Mouse (Mus musculus) T-helper 1 cell (primary cell): Measurements from ENCODE around the gene Olfr154.
"Not testable (repeated sequence)": the region's sequence is repeated elsewhere in the genome, so short reads cannot be mapped to it uniquely, and the experiment has no call there.

ENCODE experiments used
- in situ Hi-C: fragments of 300-600 bp; cut with MboI, MseI; formaldehyde crosslinking; loops from one replicate; pipeline ENCODE4 v1.15.1; 2025; ENCODE audit warnings: high pct_unique_total_duplicates

Gene Olfr154

DNA sequence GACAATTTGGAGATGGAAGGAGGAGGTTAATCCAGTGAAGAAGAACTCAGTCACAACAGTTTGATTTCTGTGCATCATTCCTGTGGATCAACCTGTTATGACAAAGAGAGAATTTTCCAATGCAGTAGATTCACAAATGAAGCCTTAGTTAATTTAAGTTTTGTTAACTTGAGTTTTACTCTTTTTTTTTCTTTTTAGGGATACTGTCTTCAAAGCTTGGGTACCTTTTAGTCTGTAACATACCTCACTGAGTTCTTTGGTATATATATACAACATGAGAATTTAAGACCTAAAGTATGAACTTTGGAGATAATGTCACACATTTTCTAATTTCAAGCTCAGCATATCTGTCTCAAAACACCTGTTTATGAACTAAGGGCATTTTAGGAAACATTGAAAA, at the start of gene Olfr154:
Gene Olfr154 (minus strand): TSS at position 101 of the 400 bp plus-strand sequence.
- in situ Hi-C loops: not testable (repeated sequence)

DNA sequence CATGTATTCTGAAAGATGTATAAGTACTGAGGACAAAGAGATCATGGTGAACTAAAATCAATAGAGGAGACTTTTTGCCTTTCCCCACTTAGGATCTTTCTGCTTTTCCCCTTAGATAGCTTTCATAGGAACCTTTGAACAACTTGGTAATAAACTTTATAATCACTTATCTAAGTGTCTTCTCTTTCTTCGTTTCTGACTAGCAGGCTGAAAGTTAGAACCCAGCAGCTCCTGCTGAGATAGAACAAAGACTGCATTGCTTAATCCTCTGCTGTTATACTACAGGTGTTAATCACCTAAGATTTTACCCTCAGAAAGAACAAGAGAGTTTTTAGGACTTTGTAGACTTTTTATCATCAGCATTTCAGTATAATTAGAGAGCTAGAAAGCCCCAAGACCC, 46.9 kb upstream of the Olfr154 start:
- in situ Hi-C loops: no loop called here

DNA sequence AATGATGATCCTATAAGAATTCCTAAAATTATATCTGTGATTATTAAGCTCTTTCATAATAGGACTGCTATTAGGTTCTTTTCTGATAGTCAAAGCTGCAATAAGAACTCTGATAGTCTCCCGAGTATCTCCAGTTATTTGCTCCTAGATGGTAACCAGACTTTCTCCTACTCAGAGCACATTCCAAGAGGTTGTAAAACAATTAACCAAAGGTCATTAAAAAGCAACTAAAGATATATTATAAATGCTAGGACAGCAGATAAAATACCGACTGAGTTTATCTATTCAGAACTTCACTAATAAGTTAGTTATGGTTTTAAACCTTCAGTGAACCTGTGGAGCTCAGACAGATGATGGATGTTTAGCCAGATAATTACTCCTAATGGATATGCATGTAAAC, 46.4 kb upstream of the Olfr154 start:
- in situ Hi-C loops: not testable (repeated sequence)

DNA sequence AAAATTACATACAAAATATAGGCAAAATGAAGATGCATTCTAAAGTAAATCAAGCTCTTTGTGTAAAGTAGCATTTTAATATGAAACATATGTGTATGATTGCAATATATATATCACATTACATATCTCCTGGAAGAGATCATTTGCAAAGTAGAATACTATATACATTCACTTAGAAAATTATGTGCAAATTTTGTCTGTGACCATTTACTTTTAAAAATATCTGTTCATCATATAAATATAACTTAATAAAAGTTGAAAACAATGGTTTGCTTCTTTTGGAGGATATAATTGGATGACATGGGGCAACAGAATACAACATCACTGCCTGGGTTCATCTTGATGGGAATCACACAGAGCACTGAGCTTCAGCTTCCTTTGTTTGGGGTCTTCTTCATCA, 24.9 kb upstream of the Olfr154 start, which contains the start of gene Olfr1008:
Gene Olfr1008 (plus strand): TSS at position 301 of the 400 bp plus-strand sequence.
- in situ Hi-C loops: no loop called here

DNA sequence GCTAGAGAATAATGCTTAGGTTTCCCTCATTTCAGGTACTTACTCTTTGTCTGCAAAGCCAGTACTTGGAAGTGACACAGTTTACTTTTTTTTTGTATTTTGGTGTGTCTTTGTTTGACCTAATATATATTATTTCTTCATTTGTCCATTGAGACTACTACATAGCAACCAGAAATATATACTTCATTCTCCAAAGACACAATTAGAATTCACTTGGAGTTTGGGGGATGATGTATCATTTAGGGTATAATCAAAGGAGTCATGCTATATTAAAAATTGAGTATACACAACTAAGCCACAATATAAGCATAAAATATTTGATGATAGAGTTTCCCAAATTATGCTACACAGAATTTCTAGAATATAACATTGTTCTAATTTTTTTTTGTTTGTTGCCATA, 14.4 kb upstream of the Olfr154 start, which contains the start of gene Olfr1006:
Gene Olfr1006 (minus strand): TSS at position 101 of the 400 bp plus-strand sequence.
- in situ Hi-C loops: no loop called here

DNA sequence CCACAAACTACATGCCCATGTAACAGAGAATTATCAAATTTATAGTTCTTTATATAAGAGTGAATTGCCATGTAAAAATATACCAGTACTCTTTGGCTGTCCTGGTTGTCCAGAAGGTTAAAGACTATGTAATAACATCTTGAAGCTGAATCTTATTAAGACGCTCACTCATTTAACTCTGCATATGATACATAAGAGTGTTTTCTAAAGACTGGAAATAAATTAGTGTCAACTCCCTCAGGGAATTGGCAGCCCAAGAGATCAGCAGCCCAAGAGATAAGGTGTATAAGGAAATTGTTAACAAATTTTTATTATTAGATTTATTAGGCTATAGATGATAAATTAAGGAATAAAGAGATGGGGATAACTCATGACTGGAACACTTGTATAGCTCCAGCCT, 13.7 kb downstream of the Olfr154 start, which contains the start of gene Olfr1002:
Gene Olfr1002 (minus strand): TSS at position 101 of the 400 bp plus-strand sequence.
- in situ Hi-C loops: no loop called here
